23 mouse cellular contexts compared by ENCODE assay signal in genomic region chr14:14520195-14520594, GRCm38 (mm10).
DNase-seq lines count a peak whose midpoint lies in the region; ATAC-seq and TF ChIP-seq lines count a peak whose summit lies in the region.
"Had no signal": no experiment of that assay in that cellular context is flagged by ENCODE, and none has a peak within 500 bp of the region (broad histone marks: within the 10 kb centered on the region; RNA-seq: fewer than 3 reads in every experiment).

No protein-coding gene starts in this region.

- TF ChIP-seq POLR2A in myocyte (IDR thresholded peaks at IDR 0.05; ENCODE audit: insufficient read length, low read depth): no peak

- H3K79me2 ChIP-seq in C2C12 (ENCODE audit: control insufficient read depth, insufficient read depth) (no peaks in the 10 kb centered on the region), myocyte (ENCODE audit: control insufficient read depth, insufficient read depth) (no peaks in the 10 kb centered on the region)

- H3ac ChIP-seq in C2C12 (ENCODE audit: control insufficient read depth, insufficient read length, low read depth): no peak overlapping the region
- H3ac ChIP-seq in myocyte (ENCODE audit: control insufficient read depth, insufficient read length): no peak overlapping the region

- no peaks in the 10 kb centered on the region for H3K79me3 ChIP-seq in C2C12 (ENCODE audit: low read depth)

- no peaks in the 10 kb centered on the region for H3K36me3 ChIP-seq in C2C12 (ENCODE audit: control insufficient read depth, insufficient read depth)
- no peaks in the 10 kb centered on the region for H3K36me3 ChIP-seq in myocyte (ENCODE audit: control insufficient read depth, insufficient read depth)
- H3K36me3 ChIP-seq: embryonic facial prominence, embryonic 13.5 days; forebrain, embryonic 10.5 days; limb, embryonic 12.5 days; liver, embryonic 13.5 days; lung, embryonic 15.5 days; neural tube, embryonic 13.5 days had no signal

- peak in 1 of 2 experiments; percentile 24 for DNase-seq in layer of hippocampus, adult 2 months (ENCODE audit: low spot score in 2 of 2)
- DNase-seq in layer of hippocampus, adult 11-12 months (ENCODE audit: low spot score): no peak
- peak; percentile 25 for DNase-seq in adrenal gland, postnatal 14 days
- no peak for DNase-seq in left cerebral cortex, postnatal 14 days (ENCODE audit: low spot score in 2 of 2)
- no peak for DNase-seq in T-cell, adult 2 months (ENCODE audit: low spot score)
- DNase-seq: cerebellum, adult 8-10 months; heart, postnatal 14 days; kidney, adult 18-20 months; kidney, postnatal 14 days; liver, embryonic 13.5 days; right cerebral cortex, postnatal 25 days; thymus, adult 2 months had no signal

- H3K27me3 ChIP-seq in C2C12 (ENCODE audit: control insufficient read depth, insufficient read depth, insufficient read length): no peaks in the 10 kb centered on the region
- no peaks in the 10 kb centered on the region for H3K27me3 ChIP-seq in myocyte (ENCODE audit: control insufficient read depth, insufficient read depth, insufficient read length)
- H3K27me3 ChIP-seq: embryonic facial prominence, embryonic 13.5 days; limb, embryonic 12.5 days; liver, embryonic 13.5 days; lung, embryonic 15.5 days; neural tube, embryonic 13.5 days had no signal

- intact Hi-C loops in left cerebral cortex, postnatal 14 days (cut with DNase I): no loop called here

- ATAC-seq in monocyte, adult 5-6 weeks (replicated peaks; ENCODE audit: insufficient number of reproducible peaks, low FRiP score, low TSS enrichment, poor library complexity, severe bottlenecking): no peak
- ATAC-seq: activated CD4-positive, CD25-positive, alpha-beta regulatory T cell, adult 4 months had no signal

- H3K27ac ChIP-seq in layer of hippocampus, adult 2 months: peak overlapping the region; percentile 39; the same call in 1 of the 2 replicates
- H3K27ac ChIP-seq: embryonic facial prominence, embryonic 13.5 days; forebrain, embryonic 10.5 days; hindbrain, embryonic 14.5 days; limb, embryonic 12.5 days; liver, embryonic 13.5 days; lung, embryonic 15.5 days; neural tube, embryonic 13.5 days had no signal

- no peak overlapping the region for H3K4me3 ChIP-seq in layer of hippocampus, adult 2 months
- H3K4me3 ChIP-seq in C2C12 (ENCODE audit: insufficient read depth, poor library complexity, severe bottlenecking): no peak overlapping the region
- no peak overlapping the region for H3K4me3 ChIP-seq in myocyte
- H3K4me3 ChIP-seq: embryonic facial prominence, embryonic 13.5 days; forebrain, embryonic 10.5 days; limb, embryonic 12.5 days; liver, embryonic 13.5 days; lung, embryonic 15.5 days; neural tube, embryonic 13.5 days had no signal

- TF ChIP-seq CTCF in layer of hippocampus, adult 2 months (conservative IDR thresholded peaks at IDR 0.05): no peak
- no peak for TF ChIP-seq CTCF in C2C12 (IDR thresholded peaks at IDR 0.05; ENCODE audit: control insufficient read depth, insufficient read depth, insufficient read length)

- peak overlapping the region; percentile 53 for H3K4me2 ChIP-seq in myocyte (ENCODE audit: low read depth)
- H3K4me2 ChIP-seq: embryonic facial prominence, embryonic 13.5 days; heart, embryonic 11.5 days; hindbrain, embryonic 14.5 days; limb, embryonic 12.5 days; liver, embryonic 13.5 days; lung, embryonic 15.5 days; neural tube, embryonic 13.5 days had no signal

TF ChIP-seq in C2C12, 6 proteins besides CTCF, POLR2A, EP300 and RAD21:
- TF ChIP-seq USF1 (IDR thresholded peaks at IDR 0.05; ENCODE audit: low read depth) (no peak), MYOD1 (IDR thresholded peaks at IDR 0.05; ENCODE audit: control insufficient read depth, insufficient read length, low read depth) (peak; percentile 85), MAX (IDR thresholded peaks at IDR 0.05) (no peak), CEBPB (IDR thresholded peaks at IDR 0.05; ENCODE audit: low read depth) (peak; percentile 94), FOSL1 (IDR thresholded peaks at IDR 0.05; ENCODE audit: insufficient read depth, low read length, poor library complexity, severe bottlenecking) (no peak)

TF ChIP-seq in myocyte, 11 proteins besides CTCF, POLR2A, EP300 and RAD21:
- TF ChIP-seq MYOD1 (IDR thresholded peaks at IDR 0.05; ENCODE audit: control insufficient read depth in 1 of 3, insufficient read length in 2 of 3, low read depth in 2 of 3): peak; percentile 42 to 92 (median 81)
- TF ChIP-seq POLR2AphosphoS2 (IDR thresholded peaks at IDR 0.05; ENCODE audit: insufficient read length, low read depth): no peak
- TF ChIP-seq CEBPB (IDR thresholded peaks at IDR 0.05; ENCODE audit: insufficient read depth, poor library complexity, severe bottlenecking): peak; percentile 97
- peak; percentile 39 for TF ChIP-seq TCF3 (IDR thresholded peaks at IDR 0.05; ENCODE audit: insufficient read length, low read depth)
- no peak for TF ChIP-seq REST (IDR thresholded peaks at IDR 0.05; ENCODE audit: insufficient read depth, insufficient read length)
- no peak for TF ChIP-seq MAX (IDR thresholded peaks at IDR 0.05; ENCODE audit: low read depth)
- TF ChIP-seq USF1 (IDR thresholded peaks at IDR 0.05; ENCODE audit: low read depth): no peak
- TF ChIP-seq TCF12 (IDR thresholded peaks at IDR 0.05; ENCODE audit: insufficient read depth, poor library complexity, severe bottlenecking): peak; percentile 48
- TF ChIP-seq MYOG (IDR thresholded peaks at IDR 0.05; ENCODE audit: control insufficient read depth in 1 of 3, insufficient read depth in 1 of 3, insufficient read length in 2 of 3, low read depth in 2 of 3): peak in 2 of 3 experiments; percentile 37 to 54
- no peak for TF ChIP-seq E2F4 (IDR thresholded peaks at IDR 0.05; ENCODE audit: insufficient read depth)
- TF ChIP-seq SRF (IDR thresholded peaks at IDR 0.05; ENCODE audit: control insufficient read depth, insufficient read length, low read depth): peak; percentile 98
TF ChIP-seq in myocyte: peak in this region for 6.
